Mouse (Mus musculus) kidney, embryonic 14.5 days (tissue): ENCODE results near the gene Sgsm1. TPM values are rescaled to one million over a fixed set of nuclear protein-coding genes. Genes with fewer than 3 reads are reported as not detected.
"Not testable (repeated sequence)": the region's sequence is repeated elsewhere in the genome, so short reads cannot be mapped to it uniquely, and the experiment has no call there.

Experiments used
- ATAC-seq: fragments of 200-750 bp; cut with Nextera tagmentation; 2 replicates; pipeline ENCODE4 v1.8.0; 2017; ENCODE audit warnings: moderate number of reproducible peaks, mild to moderate bottlenecking, moderate TSS enrichment, moderate library complexity; ENCODE audit not compliant: low FRiP score, low TSS enrichment
- H3K27ac ChIP-seq: fragments of 300-500 bp; sonication (generic); 2 replicates; pipeline ENCODE4 v1.5.1; 2014; ENCODE audit warnings: low read depth, mild to moderate bottlenecking, low read length, moderate library complexity, mixed read lengths
- H3K27me3 ChIP-seq: fragments of 300-500 bp; sonication (generic); 2 replicates; pipeline ENCODE4 v1.6.1; 2014; ENCODE audit warnings: mild to moderate bottlenecking, low read length; ENCODE audit not compliant: control insufficient read depth, insufficient read depth
- H3K36me3 ChIP-seq: fragments of 300-500 bp; sonication (generic); 2 replicates; pipeline ENCODE4 v1.6.1; 2014; ENCODE audit warnings: low read length, mixed read lengths; ENCODE audit not compliant: control insufficient read depth, insufficient read depth
- H3K4me1 ChIP-seq: fragments of 300-500 bp; sonication (generic); 2 replicates; pipeline ENCODE4 v1.6.1; 2014; ENCODE audit warnings: low read length, mixed read lengths; ENCODE audit not compliant: control insufficient read depth, insufficient read depth
- H3K4me2 ChIP-seq: fragments of 300-500 bp; sonication (generic); replicated peaks from 2 replicates; pipeline ENCODE4 v1.6.1; 2014; ENCODE audit warnings: low read depth, mild to moderate bottlenecking, low read length
- H3K4me3 ChIP-seq: fragments of 300-500 bp; sonication (generic); 2 replicates; pipeline ENCODE4 v1.5.1; 2014; ENCODE audit warnings: mild to moderate bottlenecking, low read length
- H3K9ac ChIP-seq: fragments of 300-500 bp; sonication (generic); 2 replicates; pipeline ENCODE4 v1.6.1; 2014; ENCODE audit warnings: low read depth, mild to moderate bottlenecking, low read length, moderate library complexity
- H3K9me3 ChIP-seq: fragments of 300-500 bp; sonication (generic); 2 replicates; pipeline ENCODE4 v1.6.1; 2016; ENCODE audit warnings: low read length; ENCODE audit not compliant: control insufficient read depth
- WGBS: fragments of 180-500 bp; shearing (Covaris S2); extraction: QIAGEN DNeasy Blood & Tissue Kit; methylation state at CpG from one replicate; pipeline ENCODE4 v1.1.7; 2014; 5-methylcytosine and 5-hydroxymethylcytosine counted together
- polyA plus RNA-seq: library from polyadenylated mRNA; unstranded; fragments of >200 nt; fragmentation: Nextera tagmentation; extraction: Ambion mirVana; gene quantifications from 2 replicates; pipeline ENCODE4 v1.2.1, GENCODE M21; 2014

The Sgsm1 gene
- polyA plus RNA-seq, 1 experiment from 2014 or later, result 5.0 TPM

GRCm38 (mm10) chr5:113348597-113348996 is 38.0 kb upstream of the Sgsm1 start:
- Histone ChIP-seq H3K9me3 (no peaks in the 10 kb centered on the region), H3K27me3 (peaks cover 46% of the 10 kb centered on the region), H3K27ac (no peak overlapping the region), H3K4me3 (no peak overlapping the region), H3K36me3 (no peaks in the 10 kb centered on the region), H3K4me2 (no peak overlapping the region), H3K4me1 (peaks cover 6% of the 10 kb centered on the region), H3K9ac (no peak overlapping the region)
- ATAC-seq, result no peak; the same call in 1 of the 2 replicates
- WGBS, result 10% methylated on average over 13 of the region's 13 CpGs

- H3K4me1 ChIP-seq, result peaks cover 6% of the 10 kb centered on the region
- H3K4me2 ChIP-seq, result no peak overlapping the region
- peaks cover 46% of the 10 kb centered on the region for H3K27me3 ChIP-seq
- H3K4me3 ChIP-seq, result no peak overlapping the region
- 34% methylated on average over 12 of the region's 12 CpGs for WGBS
- H3K9ac ChIP-seq, result no peak overlapping the region
- no peak overlapping the region for H3K27ac ChIP-seq
- H3K36me3 ChIP-seq, result no peaks in the 10 kb centered on the region
- no peaks in the 10 kb centered on the region for H3K9me3 ChIP-seq
- ATAC-seq, result no peak
These were observed 37.0 kb upstream of the Sgsm1 start for GRCm38 (mm10) chr5:113347593-113347992.

GRCm38 (mm10) chr5:113346651-113347050 is 36.1 kb upstream of the Sgsm1 start:
- not testable (repeated sequence) for ATAC-seq, H3K4me1 ChIP-seq, H3K4me2 ChIP-seq, H3K36me3 ChIP-seq, H3K27ac ChIP-seq, H3K9me3 ChIP-seq, H3K9ac ChIP-seq, H3K4me3 ChIP-seq
- H3K27me3 ChIP-seq, result peaks cover 46% of the 10 kb centered on the region
- WGBS, result 43% methylated on average over 6 of the region's 6 CpGs

- WGBS, result 8% methylated on average over 11 of the region's 11 CpGs
- Histone ChIP-seq H3K4me1 (peaks cover 6% of the 10 kb centered on the region), H3K9ac (no peak overlapping the region), H3K4me2 (no peak overlapping the region), H3K4me3 (no peak overlapping the region), H3K9me3 (no peaks in the 10 kb centered on the region), H3K27ac (no peak overlapping the region), H3K36me3 (no peaks in the 10 kb centered on the region), H3K27me3 (peaks cover 46% of the 10 kb centered on the region)
- no peak for ATAC-seq
These were observed 35.2 kb upstream of the Sgsm1 start for GRCm38 (mm10) chr5:113345781-113346180.

- no peak overlapping the region for H3K9ac ChIP-seq
- peaks cover 6% of the 10 kb centered on the region for H3K4me1 ChIP-seq
- H3K36me3 ChIP-seq, result no peaks in the 10 kb centered on the region
- H3K27me3 ChIP-seq, result peaks cover 46% of the 10 kb centered on the region
- no peaks in the 10 kb centered on the region for H3K9me3 ChIP-seq
- no peak for ATAC-seq
- H3K4me2 ChIP-seq, result no peak overlapping the region
- H3K4me3 ChIP-seq, result no peak overlapping the region
- WGBS, result 26% methylated on average over 16 of the region's 16 CpGs
- no peak overlapping the region for H3K27ac ChIP-seq
These were observed 34.2 kb upstream of the Sgsm1 start for GRCm38 (mm10) chr5:113344635-113345386.

GRCm38 (mm10) chr5:113336281-113336680 is 25.7 kb upstream of the Sgsm1 start:
- Histone ChIP-seq H3K9me3 (no peaks in the 10 kb centered on the region), H3K4me2 (no peak overlapping the region; the same call in 1 of the 2 replicates), H3K27ac (no peak overlapping the region), H3K27me3 (peaks cover 42% of the 10 kb centered on the region), H3K36me3 (no peaks in the 10 kb centered on the region), H3K9ac (no peak overlapping the region), H3K4me3 (0 out of 2 replicates have a peak overlapping the region, but pooled peaks have one; percentile 22), H3K4me1 (peaks cover 5% of the 10 kb centered on the region; the same call in 1 of the 2 replicates)
- ATAC-seq, result no peak
- WGBS, result 40% methylated on average over 9 of the region's 9 CpGs

- Histone ChIP-seq H3K9ac (no peak overlapping the region; the same call in 1 of the 2 replicates), H3K4me2 (peak overlapping the region; percentile 36), H3K27me3 (peaks cover 42% of the 10 kb centered on the region), H3K4me3 (peak overlapping the region; percentile 22), H3K27ac (no peak overlapping the region), H3K9me3 (no peaks in the 10 kb centered on the region), H3K36me3 (no peaks in the 10 kb centered on the region), H3K4me1 (peaks cover 5% of the 10 kb centered on the region; the same call in 1 of the 2 replicates)
- ATAC-seq, result no peak
- WGBS, result 2% methylated on average over 17 of the region's 17 CpGs
These were observed 25.1 kb upstream of the Sgsm1 start for GRCm38 (mm10) chr5:113335732-113336131.

GRCm38 (mm10) chr5:113334621-113335530 is 24.3 kb upstream of the Sgsm1 start:
- H3K4me1 ChIP-seq, result peaks cover 5% of the 10 kb centered on the region; the same call in 1 of the 2 replicates
- H3K9ac ChIP-seq, result peak overlapping the region; percentile 31
- H3K27me3 ChIP-seq, result peaks cover 42% of the 10 kb centered on the region
- 6% methylated on average over 34 of the region's 34 CpGs for WGBS
- peak overlapping the region; percentile 22 for H3K4me3 ChIP-seq
- H3K27ac ChIP-seq, result no peak overlapping the region
- H3K4me2 ChIP-seq, result peak overlapping the region; percentile 36
- H3K9me3 ChIP-seq, result no peaks in the 10 kb centered on the region
- H3K36me3 ChIP-seq, result no peaks in the 10 kb centered on the region
- no peak for ATAC-seq
